Mouse (Mus musculus) liver, adult 2 months (tissue): Measurements from ENCODE around the gene Nat14. TPM values are rescaled to one million over a fixed set of nuclear protein-coding genes. Genes with fewer than 3 reads are reported as not detected.

Experiments used
- DNase-seq: peaks from one replicate; pipeline ENCODE4 v3.0.0-alpha.2; 2011; ENCODE audit warnings: low read depth, low spot score; ENCODE audit errors: extremely low read depth
- H3K27ac ChIP-seq: fragments of 200-500 bp; replicated peaks from 2 replicates; pipeline ENCODE4 v1.5.1; 2012; ENCODE audit warnings: low read depth, mild to moderate bottlenecking, control low read depth, inconsistent platforms, low read length; ENCODE audit not compliant: insufficient read depth
- H3K27me3 ChIP-seq: fragments of 200-500 bp; 2 replicates; pipeline ENCODE4 v1.6.1; 2012; ENCODE audit warnings: mild to moderate bottlenecking, moderate library complexity, low read length, inconsistent platforms; ENCODE audit not compliant: control insufficient read depth, insufficient read depth
- H3K36me3 ChIP-seq: fragments of 200-500 bp; 2 replicates; pipeline ENCODE4 v1.6.1; 2012; ENCODE audit warnings: low read length, inconsistent platforms; ENCODE audit not compliant: control insufficient read depth, insufficient read depth
- H3K4me1 ChIP-seq: fragments of 200-500 bp; 2 replicates; pipeline ENCODE4 v1.6.1; 2011; ENCODE audit warnings: low read length; ENCODE audit not compliant: control insufficient read depth, insufficient read depth
- H3K4me3 ChIP-seq: fragments of 200-500 bp; 2 replicates; pipeline ENCODE4 v1.5.1; 2011; ENCODE audit warnings: low read depth, mild to moderate bottlenecking, control low read depth, low read length, moderate library complexity; ENCODE audit not compliant: insufficient read depth
- H3K79me2 ChIP-seq: fragments of 200-500 bp; 2 replicates; pipeline ENCODE4 v1.6.1; 2012; ENCODE audit warnings: inconsistent platforms, mild to moderate bottlenecking, low read length, moderate library complexity; ENCODE audit not compliant: control insufficient read depth, insufficient read depth
- H3K9ac ChIP-seq: fragments of 200-500 bp; 2 replicates; pipeline ENCODE4 v1.6.1; 2012; ENCODE audit warnings: low read depth, mild to moderate bottlenecking, control low read depth, inconsistent platforms, low read length
- CTCF ChIP-seq: fragments of 200-500 bp; IDR thresholded peaks from 2 replicates; pipeline ENCODE4 v1.5.1; 2011; ENCODE audit warnings: low read depth, low read length, control low read depth
- POLR2A ChIP-seq: fragments of 200-500 bp; IDR thresholded peaks from 2 replicates; pipeline ENCODE4 v1.6.1; 2011; ENCODE audit warnings: low read length, control low read depth; ENCODE audit not compliant: insufficient read depth; ENCODE audit errors: extremely low read depth
- WGBS: fragments of 180-500 bp; shearing (Covaris S2); methylation state at CpG from one replicate; pipeline ENCODE4 v1.1.7; 2018; 5-methylcytosine and 5-hydroxymethylcytosine counted together
- polyA plus RNA-seq: library from polyadenylated mRNA; depleted of rRNA; stranded (reverse); fragments of >200 nt; gene quantifications from 2 replicates; pipeline ENCODE4 v1.2.3, GENCODE M21; 2012
- total RNA-seq: library from RNA; depleted of rRNA; stranded (reverse); fragments of >200 nt; gene quantifications from 2 replicates; pipeline ENCODE4 v1.2.3, GENCODE M21; 2014

The Nat14 gene
- total and polyA plus RNA-seq, 2 experiments = 0.28 to 0.75 TPM

- DNase-seq = no peak
- Histone ChIP-seq H3K4me3 (no peak overlapping the region), H3K79me2 (no peaks in the 10 kb centered on the region), H3K36me3 (no peaks in the 10 kb centered on the region), H3K9ac (no peak overlapping the region), H3K27ac (no peak overlapping the region), H3K27me3 (no peaks in the 10 kb centered on the region), H3K4me1 (no peaks in the 10 kb centered on the region)
- TF ChIP-seq CTCF (no peak), POLR2A (no peak)
- WGBS = 58% methylated on average over 10 of the region's 10 CpGs
Measured at GRCm38 (mm10) chr7:4953815-4954445, 32.1 kb downstream of the Nat14 start.

GRCm38 (mm10) chr7:4957361-4957760 is 35.5 kb downstream of the Nat14 start:
- Histone ChIP-seq H3K27me3 (no peaks in the 10 kb centered on the region), H3K4me1 (no peaks in the 10 kb centered on the region), H3K4me3 (no peak overlapping the region), H3K9ac (no peak overlapping the region), H3K79me2 (no peaks in the 10 kb centered on the region), H3K27ac (no peak overlapping the region), H3K36me3 (no peaks in the 10 kb centered on the region)
- no peak for DNase-seq
- no peak for TF ChIP-seq POLR2A
- TF ChIP-seq CTCF = no peak
- 91% methylated on average over 10 of the region's 10 CpGs for WGBS

GRCm38 (mm10) chr7:4963527-4963926 is 41.7 kb downstream of the Nat14 start:
- no peak overlapping the region for H3K27ac ChIP-seq
- no peak overlapping the region for H3K9ac ChIP-seq
- H3K79me2 ChIP-seq = no peaks in the 10 kb centered on the region
- peaks cover 2% of the 10 kb centered on the region; the same call in 1 of the 2 replicates for H3K4me1 ChIP-seq
- H3K27me3 ChIP-seq = no peaks in the 10 kb centered on the region
- WGBS = 71% methylated on average over 5 of the region's 5 CpGs
- DNase-seq = no peak
- no peaks in the 10 kb centered on the region for H3K36me3 ChIP-seq
- TF ChIP-seq POLR2A (no peak), CTCF (no peak)
- H3K4me3 ChIP-seq = no peak overlapping the region

- Histone ChIP-seq H3K4me1 (peaks cover 2% of the 10 kb centered on the region; the same call in 1 of the 2 replicates), H3K36me3 (no peaks in the 10 kb centered on the region), H3K27ac (no peak within 1 kb of the TSS), H3K4me3 (no peak within 1 kb of the TSS), H3K79me2 (no peaks in the 10 kb centered on the region), H3K27me3 (no peaks in the 10 kb centered on the region), H3K9ac (no peak within 1 kb of the TSS)
- peak; percentile 22 for DNase-seq
- TF ChIP-seq CTCF (peak; percentile 76), POLR2A (no peak)
- WGBS = 4% methylated on average over 10 of the region's 10 CpGs
Measured at GRCm38 (mm10) chr7:4964272-4964671, 42.4 kb downstream of the Nat14 start, which contains the start of gene Sbk2. Gene Sbk2, minus strand, starts transcription at chr7:4964406.

GRCm38 (mm10) chr7:4964988-4965387 is 43.2 kb downstream of the Nat14 start:
- H3K79me2 ChIP-seq = no peaks in the 10 kb centered on the region
- H3K4me3 ChIP-seq = no peak overlapping the region
- H3K36me3 ChIP-seq = no peaks in the 10 kb centered on the region
- WGBS = 85% methylated on average over 5 of the region's 5 CpGs
- H3K27me3 ChIP-seq = no peaks in the 10 kb centered on the region
- no peak overlapping the region for H3K9ac ChIP-seq
- DNase-seq = no peak
- H3K4me1 ChIP-seq = peaks cover 2% of the 10 kb centered on the region; the same call in 1 of the 2 replicates
- no peak for TF ChIP-seq POLR2A
- TF ChIP-seq CTCF = no peak
- no peak overlapping the region for H3K27ac ChIP-seq

- Histone ChIP-seq H3K27me3 (no peaks in the 10 kb centered on the region), H3K27ac (no peak within 1 kb of the TSS), H3K79me2 (no peaks in the 10 kb centered on the region), H3K36me3 (no peaks in the 10 kb centered on the region), H3K4me1 (no peaks in the 10 kb centered on the region), H3K9ac (no peak within 1 kb of the TSS), H3K4me3 (no peak within 1 kb of the TSS)
- DNase-seq = no peak
- 47% methylated on average over 6 of the region's 6 CpGs for whole genome bisulfite sequencing
- no peak for TF ChIP-seq POLR2A
- no peak for TF ChIP-seq CTCF
Measured at GRCm38 (mm10) chr7:4971068-4971467, 49.2 kb downstream of the Nat14 start, which contains the start of gene Sbk3. Gene Sbk3, minus strand, starts transcription at chr7:4971168.
